Mouse (Mus musculus) B cell, adult (primary cell): Measurements from ENCODE around the gene Atp8a2. TPM values are rescaled to one million over a fixed set of nuclear protein-coding genes. Genes with fewer than 3 reads are reported as not detected.

Experiments used
- total RNA-seq: library from RNA; stranded (reverse); gene quantifications from 4 replicates; pipeline ENCODE4 v1.2.4, GENCODE M21; 2023; ENCODE audit not compliant: inconsistent age

Gene Atp8a2
- 0.13 TPM in 1 of 4 replicates, not detected in the others for total RNA-seq

DNA sequence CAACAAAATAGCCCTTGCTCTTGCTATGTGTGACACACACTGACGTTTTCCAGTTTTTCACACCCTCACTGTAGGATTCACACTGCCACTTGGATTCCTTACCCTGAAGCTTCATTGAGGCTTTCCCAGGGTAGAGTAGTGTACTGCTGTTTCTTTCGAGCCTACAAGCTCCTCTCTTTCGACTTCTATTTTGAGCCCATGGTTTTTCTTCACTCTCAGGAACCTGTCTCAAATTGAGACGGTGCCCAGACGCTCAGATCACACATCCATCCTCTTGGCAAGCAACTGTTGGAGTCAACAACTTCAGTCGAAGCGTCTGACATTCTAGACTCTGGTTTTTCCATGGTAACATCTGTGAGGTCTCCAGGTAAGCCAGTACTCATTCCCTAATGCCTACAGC is at the start of gene Atp8a2:
Atp8a2 (minus strand) TSS at position 296 of the 400 bp plus-strand sequence.

DNA sequence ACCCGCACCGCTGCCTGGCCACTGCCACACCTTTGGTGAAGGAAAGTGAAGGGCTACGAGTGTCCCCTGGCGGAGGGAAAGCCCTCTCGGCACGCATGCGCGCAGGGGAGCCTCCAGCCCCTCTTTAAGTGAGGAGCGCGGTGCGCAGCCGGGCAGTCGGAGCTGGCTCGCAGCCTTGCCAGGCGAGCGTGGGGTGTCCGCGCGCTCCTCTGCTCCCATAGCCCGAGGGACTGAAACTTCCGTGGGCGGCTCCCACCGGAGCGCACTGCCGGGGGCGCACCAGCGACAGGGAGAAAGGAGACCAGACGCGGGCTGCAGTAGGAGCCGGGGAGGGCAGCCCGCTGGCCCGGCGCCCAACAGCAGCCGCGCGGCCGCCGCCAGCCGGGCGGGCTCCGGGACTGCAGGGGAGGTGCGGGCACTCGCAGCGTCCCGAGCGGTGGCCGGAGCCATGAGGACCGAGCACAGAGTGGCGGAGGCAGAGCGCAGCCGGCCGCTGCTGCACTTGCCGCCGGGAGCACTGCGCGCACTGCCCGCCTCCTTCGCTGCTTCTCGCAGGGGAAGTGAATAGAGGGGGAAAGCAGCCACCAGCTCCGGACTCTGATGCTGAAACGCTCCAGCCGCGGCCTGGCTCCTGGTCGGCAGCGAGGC is 571.7 kb downstream of the Atp8a2 start, which contains the start of gene Shisa2:
Shisa2 (plus strand) TSS at position 151 of the 648 bp plus-strand sequence.

DNA sequence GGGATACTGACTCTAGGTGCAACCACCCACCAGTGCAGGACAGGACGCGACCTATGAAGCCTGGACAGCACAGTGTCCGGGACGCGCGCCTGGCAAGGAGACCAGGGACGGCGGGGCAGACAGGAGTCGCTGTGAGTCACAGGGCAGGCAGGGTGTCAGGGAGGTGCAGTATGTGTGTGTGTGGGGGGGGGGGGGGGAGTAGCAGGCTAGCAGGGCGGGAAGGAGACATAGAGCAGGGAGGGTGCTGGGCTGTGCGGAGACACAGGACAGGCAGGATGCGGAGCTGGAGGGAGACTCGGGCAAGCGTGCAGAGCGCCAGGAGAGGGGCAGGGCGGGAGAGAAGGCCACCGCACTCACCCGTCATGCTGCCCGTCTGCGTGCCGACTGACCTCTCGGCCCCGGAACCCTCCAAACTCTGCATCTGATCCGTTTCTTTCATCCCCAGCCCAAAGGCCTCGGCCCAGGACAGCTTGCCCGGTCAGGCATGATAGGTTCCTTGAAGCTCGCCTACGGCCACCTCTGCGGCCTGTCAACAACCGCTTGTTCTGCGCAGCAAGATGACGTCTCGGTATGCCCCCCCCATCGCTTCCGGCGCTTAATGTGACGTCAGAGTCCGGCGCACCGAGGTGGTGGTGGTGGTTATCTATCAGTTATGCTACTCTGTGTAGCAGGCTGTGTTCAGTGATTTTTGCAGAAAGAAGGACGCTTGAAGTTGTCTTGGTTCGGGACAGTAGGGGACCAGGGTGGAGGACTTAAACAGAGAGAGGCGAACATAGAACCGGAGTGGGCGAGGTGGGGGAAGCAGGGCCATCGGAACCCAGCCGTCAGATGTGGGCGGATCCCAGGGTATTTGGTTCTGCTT is 599.4 kb downstream of the Atp8a2 start, which contains the start of gene Cdadc1:
Cdadc1 (minus strand) TSS at position 562 of the 862 bp plus-strand sequence.

Other genes with a start within 250 kb of the Atp8a2 start
- 0.19 TPM in 1 of 4 replicates, not detected in the others for gene Nupl1, start 54.3 kb upstream of the Atp8a2 start, total RNA-seq
- 48.2 to 62.2 TPM (median 54.0 TPM) in 4 replicates for gene Gm49336, start 54.3 kb upstream of the Atp8a2 start, total RNA-seq
- gene Mtmr6, start 68.0 kb upstream of the Atp8a2 start, total RNA-seq: 34.8 to 39.5 TPM (median 36.1 TPM) in 4 replicates
- gene Amer2, start 176.1 kb upstream of the Atp8a2 start, total RNA-seq: 0.06 to 0.30 TPM (median 0.13 TPM) in 4 replicates